Mouse (Mus musculus) cerebellum, adult 2 months (tissue): Measurements from ENCODE around the gene Nod2.

Experiments used
- CTCF ChIP-seq: fragments of 200-500 bp; IDR thresholded peaks from 2 replicates; pipeline ENCODE4 v1.5.1; 2011; ENCODE audit warnings: low read depth, mild to moderate bottlenecking, control low read depth, low read length, moderate library complexity, borderline replicate concordance; ENCODE audit not compliant: insufficient read depth
- POLR2A ChIP-seq: fragments of 200-500 bp; IDR thresholded peaks from 2 replicates; pipeline ENCODE4 v1.6.1; 2011; ENCODE audit warnings: low read length, control low read depth, borderline replicate concordance; ENCODE audit not compliant: insufficient read depth

DNA sequence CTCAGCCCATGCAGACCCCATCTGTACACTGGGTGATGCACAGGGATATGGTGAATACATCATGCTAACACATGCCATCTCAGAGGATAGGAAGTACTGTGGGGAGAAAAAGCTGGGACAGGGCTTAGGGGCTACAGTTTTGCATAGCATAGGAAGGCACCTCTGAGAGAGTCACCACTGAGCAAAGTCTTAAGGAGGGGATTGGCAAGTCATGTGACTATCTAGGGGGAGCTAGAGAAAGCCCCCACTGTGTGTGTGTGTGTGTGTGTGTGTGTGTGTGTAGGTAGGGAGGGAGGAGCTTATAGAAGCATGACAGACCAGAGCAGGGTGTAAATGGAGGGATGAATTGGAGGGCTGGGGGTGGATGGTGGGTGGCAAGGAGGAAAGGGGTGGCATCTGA, 1.2 kb downstream of the Nod2 start:
- TF ChIP-seq POLR2A (no peak), CTCF (no peak)
